Mouse (Mus musculus): ENCODE results near the gene Tmem198b.

Gene Tmem198b

DNA sequence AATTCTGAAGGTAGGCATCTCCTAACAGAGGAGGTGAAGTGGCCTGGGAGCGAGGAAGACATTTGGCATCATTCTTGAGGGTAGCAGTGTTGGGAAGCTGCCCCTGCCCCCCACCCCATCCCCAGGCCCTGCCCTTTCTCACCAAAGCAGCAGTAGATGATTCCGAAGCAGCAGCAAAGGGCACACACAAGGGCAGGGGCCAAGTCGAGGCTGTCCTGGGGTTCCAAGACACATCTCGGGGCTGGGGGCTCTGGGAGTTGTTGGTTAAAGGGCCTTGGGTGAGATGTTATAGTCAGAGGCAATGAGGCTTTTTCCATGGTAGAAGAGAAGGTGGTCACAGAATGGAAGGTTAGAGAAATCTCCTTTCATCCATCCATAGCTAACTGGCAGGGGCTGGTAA, 1.2 kb downstream of the Tmem198b start:
- in situ Hi-C loops (cut with MboI, MseI): loop anchor here (5.0 kb wide), 1 partner anchor 51 kb away; no protein-coding TSS in a partner anchor

DNA sequence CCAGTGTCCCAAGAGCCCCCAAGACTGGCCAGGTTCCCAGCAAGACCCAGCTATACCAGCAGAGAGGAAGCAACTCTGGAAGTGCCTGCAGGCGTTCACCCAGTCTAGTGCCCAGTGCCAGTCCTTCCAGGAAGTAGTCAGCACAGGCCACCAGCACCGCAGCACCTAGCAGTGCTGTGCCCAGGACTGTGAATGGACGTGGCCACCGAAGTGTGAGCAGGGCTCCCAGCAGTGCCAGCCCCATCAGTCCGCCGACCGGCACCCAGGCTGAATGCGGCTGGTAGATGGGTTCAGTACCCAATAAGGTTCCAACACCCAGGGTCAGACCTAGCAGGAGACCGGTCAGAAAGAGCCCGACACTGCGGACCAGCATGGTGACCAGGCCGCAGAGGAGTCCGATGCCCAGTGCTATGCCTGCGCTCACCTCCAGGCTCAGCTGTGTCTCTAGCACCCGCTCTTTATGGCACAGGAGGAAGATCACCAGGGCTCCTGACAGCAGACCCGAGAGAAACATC, 2.1 kb downstream of the Tmem198b start:
- in situ Hi-C loops (cut with MboI, MseI): loop anchor here (5.0 kb wide), 1 partner anchor 50 kb away; no protein-coding TSS in a partner anchor

DNA sequence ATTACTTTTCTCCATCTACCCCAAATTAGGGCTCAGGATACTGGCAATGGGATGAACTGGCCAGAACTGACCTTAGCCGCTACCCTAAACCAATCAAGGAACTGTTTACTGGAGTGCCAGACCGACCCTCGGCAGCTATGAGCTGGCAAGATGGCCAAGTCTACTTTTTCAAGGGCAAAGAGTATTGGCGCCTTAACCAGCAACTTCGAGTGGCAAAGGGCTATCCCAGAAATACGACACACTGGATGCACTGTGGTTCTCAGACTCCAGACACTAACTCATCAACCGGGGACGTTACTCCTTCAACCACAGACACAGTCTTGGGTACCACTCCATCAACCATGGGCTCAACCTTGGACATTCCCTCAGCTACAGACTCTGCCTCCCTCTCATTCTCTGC, 5.5 kb downstream of the Tmem198b start:
- in situ Hi-C loops (cut with MboI, MseI): no loop called here

DNA sequence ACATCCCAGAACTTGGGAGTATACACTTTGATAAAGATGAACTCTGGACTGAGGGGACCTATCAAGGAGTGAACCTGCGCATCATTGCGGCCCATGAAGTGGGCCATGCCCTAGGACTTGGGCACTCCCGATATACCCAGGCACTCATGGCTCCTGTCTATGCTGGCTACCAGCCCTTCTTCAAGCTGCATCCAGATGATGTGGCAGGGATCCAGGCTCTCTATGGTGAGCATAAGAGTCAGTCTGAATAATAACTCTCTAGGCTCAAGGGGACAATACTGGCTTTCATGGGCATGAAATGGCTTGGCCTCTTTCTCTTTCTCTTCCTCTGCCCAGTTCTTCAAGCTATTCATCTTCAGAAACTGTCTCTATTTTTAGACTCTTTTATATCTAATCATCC, 8.6 kb downstream of the Tmem198b start:
- in situ Hi-C loops (cut with MboI, MseI): no loop called here

DNA sequence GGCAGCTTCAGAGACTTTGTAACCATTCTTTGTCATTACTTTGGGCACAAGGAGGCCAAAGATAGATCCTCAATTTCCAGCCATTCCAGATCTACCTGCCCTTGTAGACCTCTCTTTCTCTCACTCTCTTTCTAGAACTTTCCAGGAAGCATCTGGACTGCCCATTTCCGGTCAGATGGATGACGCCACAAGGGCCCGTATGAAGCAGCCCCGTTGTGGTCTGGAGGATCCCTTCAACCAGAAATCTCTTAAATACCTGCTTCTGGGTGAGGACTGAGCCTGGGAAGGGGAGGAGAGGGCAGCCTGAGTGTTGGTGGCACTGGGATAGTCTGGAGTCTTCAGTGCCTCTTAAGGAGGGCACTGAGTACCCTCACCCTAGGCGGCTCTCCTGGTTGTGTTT, 9.8 kb downstream of the Tmem198b start:
- in situ Hi-C loops (cut with MboI, MseI): no loop called here

DNA sequence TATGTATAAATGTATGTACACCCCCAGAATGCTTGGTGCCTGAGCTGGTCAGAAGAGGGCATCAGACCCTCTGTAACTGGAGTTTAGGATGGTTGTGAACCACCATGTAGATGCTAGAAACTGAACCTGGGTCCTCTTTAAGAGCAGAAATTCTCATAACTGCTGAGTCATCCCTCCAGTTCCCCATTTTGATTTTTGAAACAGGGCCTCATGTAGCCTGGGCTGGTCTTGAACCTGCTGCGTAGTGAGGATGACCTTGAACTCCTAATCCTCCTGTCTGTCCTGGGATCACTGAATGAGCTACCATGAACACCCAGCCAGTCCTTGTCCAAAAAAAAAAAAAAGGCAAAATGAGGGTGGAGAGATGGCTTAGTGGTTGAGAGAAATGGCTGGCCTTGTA, 10.9 kb downstream of the Tmem198b start:
- in situ Hi-C loops (cut with MboI, MseI): no loop called here

DNA sequence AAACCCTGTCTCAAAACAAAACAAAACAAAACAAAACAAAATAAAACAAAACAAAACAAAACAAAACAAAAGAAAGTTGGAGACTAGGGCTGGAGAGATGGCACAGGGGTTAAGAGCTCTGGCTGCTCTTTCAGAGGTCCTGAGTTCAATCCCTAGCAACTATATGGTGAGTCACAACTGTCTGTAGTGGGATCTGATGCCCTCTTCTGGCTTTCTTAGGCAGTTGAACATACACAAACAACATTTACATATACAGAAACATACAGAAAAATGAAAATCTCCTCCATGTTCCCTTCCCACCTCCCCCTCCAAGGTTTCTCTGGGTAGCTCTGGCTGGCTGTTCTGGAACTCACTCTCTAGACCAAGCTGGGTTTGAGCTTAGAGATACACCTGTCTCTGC, 12.1 kb downstream of the Tmem198b start:
- in situ Hi-C loops (cut with MboI, MseI): no loop called here

DNA sequence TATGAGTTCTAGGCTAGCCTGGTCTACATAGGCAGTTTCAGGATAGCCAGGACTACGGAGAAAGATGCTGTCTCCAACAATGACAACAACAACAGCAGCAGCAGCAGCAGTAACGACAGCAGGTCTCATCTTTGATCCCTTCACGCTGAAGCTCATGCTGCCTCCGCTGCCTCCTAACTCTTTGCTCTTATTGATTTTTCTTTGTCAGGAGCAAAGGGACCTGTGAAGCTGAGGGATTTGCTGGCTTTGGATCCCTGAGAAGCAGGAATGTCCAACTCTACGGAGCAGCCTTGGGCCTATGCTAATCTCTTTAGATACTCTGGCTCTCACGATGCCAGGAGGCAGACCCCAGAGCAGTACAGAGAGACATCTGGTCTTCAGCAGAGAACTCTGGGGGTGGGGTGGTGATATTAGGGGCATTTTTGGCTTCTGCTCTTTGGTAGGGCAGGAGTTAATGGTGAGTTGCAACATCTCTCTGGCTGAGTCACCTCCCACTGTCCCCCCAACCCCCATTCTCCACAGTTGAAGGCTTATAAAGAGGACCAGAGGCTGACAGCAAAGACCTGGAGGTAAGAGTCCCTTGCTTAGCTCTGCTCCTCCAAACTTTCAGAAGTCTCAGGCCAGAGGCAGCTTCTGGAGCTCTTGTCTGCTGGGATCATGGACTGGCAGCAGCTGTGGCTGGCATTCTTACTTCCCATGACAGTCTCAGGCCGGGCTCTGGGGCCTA, 13.6 kb downstream of the Tmem198b start, which contains the start of gene Mmp19:
Gene Mmp19 (plus strand): TSS at position 513 of the 727 bp plus-strand sequence.
- in situ Hi-C loops (cut with MboI, MseI): no loop called here

DNA sequence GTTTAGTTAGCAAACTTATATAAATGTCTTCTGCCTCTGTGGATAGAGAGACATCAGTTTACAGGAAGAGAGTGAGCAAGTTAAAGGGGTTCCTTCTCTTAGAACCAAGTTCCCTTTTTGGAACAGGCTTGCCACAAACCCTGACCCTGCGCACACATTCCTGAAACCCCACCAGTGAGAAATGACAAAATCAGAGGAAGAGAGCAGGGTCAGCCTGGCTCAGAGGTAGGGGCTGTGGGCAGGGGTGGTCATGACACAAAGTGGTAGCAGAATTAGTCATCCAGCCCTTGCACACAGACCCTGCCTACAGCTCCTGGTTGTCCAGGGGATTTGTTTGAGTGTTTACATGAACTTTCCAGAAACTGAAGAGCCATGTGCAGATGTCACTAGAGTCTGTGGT, 24.0 kb downstream of the Tmem198b start:
- in situ Hi-C loops (cut with MboI, MseI): loop anchor here (10.0 kb wide), 1 partner anchor 905 kb away; no protein-coding TSS in a partner anchor

DNA sequence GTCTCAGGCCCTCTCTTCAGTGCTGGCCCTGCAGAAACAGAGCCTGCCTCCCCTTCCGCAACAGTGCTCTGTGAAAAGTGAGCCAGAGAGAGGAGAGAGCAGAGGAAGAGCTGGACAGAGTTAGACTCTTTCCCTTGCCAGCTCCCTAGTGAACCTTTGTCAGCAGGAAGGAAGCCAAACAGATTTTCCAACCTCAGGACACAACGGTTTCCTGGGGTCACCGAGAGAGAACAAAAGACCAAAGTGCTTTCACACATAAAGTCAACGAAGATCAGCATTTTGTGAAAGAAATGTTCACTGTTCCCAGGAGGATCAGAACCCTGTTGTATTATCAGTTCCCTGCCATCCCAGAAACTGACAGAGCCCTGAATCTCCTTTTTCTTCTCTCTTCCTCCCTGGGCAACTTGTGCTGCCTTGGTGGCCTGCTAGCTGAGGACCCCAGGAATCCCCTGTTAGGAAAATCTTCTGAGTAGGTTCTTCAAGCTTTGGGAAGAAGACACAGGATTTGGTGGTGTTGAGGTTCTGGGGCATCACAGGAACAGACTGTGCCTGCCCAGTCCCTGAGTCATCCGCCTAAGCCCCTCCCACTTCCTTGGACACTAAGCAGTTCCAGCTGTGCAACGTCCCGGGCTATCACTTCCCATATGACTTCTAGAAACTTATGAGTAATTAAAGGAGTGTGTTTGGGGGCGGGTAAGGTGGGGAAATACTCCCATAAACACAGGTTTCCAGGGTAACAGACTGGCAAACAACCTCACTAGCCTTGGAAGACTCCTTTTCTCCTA, 25.0 kb downstream of the Tmem198b start:
- in situ Hi-C loops (cut with MboI, MseI): loop anchor here (5.0 kb wide), 1 partner anchor 118 kb away; no protein-coding TSS in a partner anchor

DNA sequence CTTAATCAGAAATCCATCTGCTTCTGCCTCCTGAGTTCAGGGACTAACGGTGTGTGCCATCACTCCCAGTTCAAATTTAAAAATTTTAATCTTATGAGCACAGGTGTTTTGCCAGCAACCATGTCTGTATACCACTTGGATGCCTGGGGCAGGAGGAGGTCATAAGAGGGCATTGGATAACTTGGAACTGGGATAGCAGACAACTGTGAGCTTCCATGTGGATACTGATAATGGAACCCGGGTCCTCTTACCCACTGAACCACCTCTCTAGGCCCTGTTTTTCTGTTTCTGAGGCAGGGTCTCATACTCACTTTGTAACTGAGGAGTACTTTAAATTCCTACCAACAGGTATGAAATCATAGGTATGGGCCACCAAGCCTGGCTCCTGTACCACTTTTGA, 25.7 kb downstream of the Tmem198b start:
- in situ Hi-C loops (cut with MboI, MseI): loop anchor here (5.0 kb wide), 1 partner anchor 119 kb away; no protein-coding TSS in a partner anchor

DNA sequence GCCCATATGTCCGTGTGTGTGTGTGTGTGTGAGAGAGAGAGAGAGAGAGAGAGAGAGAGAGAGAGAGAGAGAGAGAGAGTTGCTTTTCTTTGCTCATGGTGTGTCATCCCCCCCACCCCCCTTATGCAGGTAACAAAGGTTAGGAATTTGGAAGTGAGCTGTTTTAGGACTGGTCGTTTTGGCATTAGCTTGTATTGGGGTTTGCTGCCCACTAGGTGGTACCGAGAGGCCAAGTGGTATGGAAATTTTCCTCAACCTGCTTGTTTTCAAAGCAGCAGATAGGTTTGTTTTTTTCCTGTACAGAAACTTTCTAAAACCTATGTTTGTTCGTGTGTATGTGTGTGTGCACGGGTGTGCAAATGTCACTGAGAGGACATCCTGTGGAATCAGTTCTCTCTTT, 30.5 kb downstream of the Tmem198b start:
- in situ Hi-C loops (cut with MboI, MseI): no loop called here

DNA sequence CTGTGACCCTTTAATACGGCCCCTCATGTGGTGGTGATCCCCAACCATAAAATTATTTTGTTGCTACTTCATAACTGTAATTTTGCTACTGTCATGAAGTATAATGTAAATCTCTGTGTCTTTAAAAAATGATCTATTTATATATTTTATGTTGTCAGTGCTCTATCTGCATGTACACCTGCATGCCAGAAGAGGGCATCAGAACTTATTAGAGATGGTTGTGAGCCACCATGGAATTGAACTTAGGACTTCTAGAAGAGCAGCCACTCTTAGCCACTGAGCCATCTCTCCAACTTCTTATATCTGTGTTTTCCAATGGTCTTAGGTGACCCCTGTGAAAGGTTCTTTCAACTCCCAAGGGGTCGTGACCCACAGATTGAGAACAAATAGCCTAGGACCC, 31.3 kb downstream of the Tmem198b start:
- in situ Hi-C loops (cut with MboI, MseI): no loop called here
